ENCODE assay signal across 8 mouse cellular contexts in the genomic region with DNA sequence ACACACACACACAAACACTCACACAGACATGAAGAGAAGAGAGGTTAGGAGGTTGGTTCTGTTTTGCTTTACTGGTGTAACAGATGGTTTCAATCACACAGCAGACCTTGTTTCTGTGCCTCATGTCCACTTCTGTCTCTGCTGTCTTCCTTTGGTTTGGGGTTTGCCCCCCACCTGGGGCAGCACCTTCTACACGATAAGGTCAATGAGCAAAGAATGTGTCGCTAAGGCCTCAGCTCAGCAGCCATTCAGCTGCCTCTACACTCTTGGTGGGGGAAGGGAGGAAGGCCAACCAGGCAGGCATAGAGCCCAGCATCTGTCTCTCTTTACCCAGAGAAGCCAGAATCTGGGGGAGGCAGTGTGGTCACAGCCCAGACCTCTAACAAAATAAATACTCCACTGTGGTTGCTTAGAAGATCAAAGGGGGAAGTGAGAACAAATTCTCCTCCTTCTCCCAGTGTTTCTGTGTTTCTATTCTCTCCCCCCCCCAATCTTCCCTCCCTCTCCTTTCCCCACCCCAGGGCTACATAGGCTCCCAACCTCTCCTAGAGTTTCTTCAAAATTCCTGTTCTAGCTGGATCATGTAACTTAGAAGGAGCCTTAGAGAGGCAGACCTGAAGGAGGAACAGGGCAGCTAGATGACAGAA. TPM values are rescaled to one million over a fixed set of nuclear protein-coding genes. Genes with fewer than 3 reads are reported as not detected.
A peak's percentile ranks its signal among the peaks of the same experiment; 100 is the strongest.
DNase-seq lines count a peak whose midpoint lies in the region; ATAC-seq and TF ChIP-seq lines count a peak whose summit lies in the region.

No protein-coding gene starts in this region.

- H3K4me2 ChIP-seq in forebrain, postnatal 0 days (ENCODE audit: low read depth), result no peak overlapping the region
- H3K4me2 ChIP-seq in forebrain, embryonic 15.5 days (replicated peaks), result no peak overlapping the region
- H3K4me2 ChIP-seq in lung, embryonic 16.5 days (ENCODE audit: low read depth, low read length), result no peak overlapping the region
- no peak overlapping the region for H3K4me2 ChIP-seq in embryonic facial prominence, embryonic 14.5 days (ENCODE audit: low read depth, low read length)
- no peak overlapping the region for H3K4me2 ChIP-seq in forebrain, embryonic 11.5 days (ENCODE audit: low read depth, low read length, severe bottlenecking)

- TF ChIP-seq CTCF in forebrain, postnatal 0 days (IDR thresholded peaks at IDR 0.05; ENCODE audit: low read depth), result no peak

- no peaks in the 10 kb centered on the region for H3K36me3 ChIP-seq in forebrain, postnatal 0 days (ENCODE audit: insufficient read depth)
- H3K36me3 ChIP-seq in forebrain, embryonic 15.5 days, result no peaks in the 10 kb centered on the region
- no peaks in the 10 kb centered on the region for H3K36me3 ChIP-seq in lung, embryonic 16.5 days (ENCODE audit: control insufficient read depth, insufficient read depth, low read length)
- no peaks in the 10 kb centered on the region for H3K36me3 ChIP-seq in embryonic facial prominence, embryonic 14.5 days (ENCODE audit: control insufficient read depth, insufficient read depth, low read length)
- no peaks in the 10 kb centered on the region for H3K36me3 ChIP-seq in forebrain, embryonic 11.5 days (ENCODE audit: control insufficient read depth, insufficient read depth, low read length)

- DNase-seq in forebrain, postnatal 0 days, result no peak
- no peak for DNase-seq in lung, postnatal 25 days (ENCODE audit: low spot score)
- DNase-seq in embryonic facial prominence, embryonic 14.5 days (ENCODE audit: low spot score), result peak; percentile 87
- peak; percentile 87 for DNase-seq in mesoderm, embryonic 11.5 days (ENCODE audit: low read depth, low spot score)
- DNase-seq in urinary bladder, postnatal 14 days (ENCODE audit: low spot score), result no peak
- no peak for DNase-seq in forebrain, embryonic 11.5 days (ENCODE audit: low spot score)

- no peak overlapping the region for H3K27ac ChIP-seq in forebrain, postnatal 0 days (ENCODE audit: low read depth, low read length)
- H3K27ac ChIP-seq in forebrain, embryonic 15.5 days (replicated peaks), result no peak overlapping the region
- H3K27ac ChIP-seq in lung, embryonic 16.5 days (ENCODE audit: low read length), result peak overlapping the region; percentile 64
- peak overlapping the region; percentile 89 for H3K27ac ChIP-seq in embryonic facial prominence, embryonic 14.5 days (replicated peaks; ENCODE audit: low read depth, low read length)
- no peak overlapping the region for H3K27ac ChIP-seq in forebrain, embryonic 11.5 days (ENCODE audit: low read depth, low read length)

- no peak overlapping the region for H3K9ac ChIP-seq in forebrain, postnatal 0 days
- no peak overlapping the region for H3K9ac ChIP-seq in forebrain, embryonic 15.5 days (replicated peaks)
- no peak overlapping the region for H3K9ac ChIP-seq in lung, embryonic 16.5 days (ENCODE audit: low read length)
- no peak overlapping the region for H3K9ac ChIP-seq in embryonic facial prominence, embryonic 14.5 days (ENCODE audit: low read depth, low read length)
- no peak overlapping the region for H3K9ac ChIP-seq in forebrain, embryonic 11.5 days (ENCODE audit: low read length)

- ATAC-seq in forebrain, postnatal 0 days, result 0 out of 2 replicates have a peak, but pooled peaks have one; percentile 54
- no peak for ATAC-seq in forebrain, embryonic 15.5 days (replicated peaks)
- peak; percentile 72 for ATAC-seq in lung, embryonic 16.5 days (ENCODE audit: low read depth)
- peak; percentile 79 for ATAC-seq in embryonic facial prominence, embryonic 14.5 days (ENCODE audit: low read depth)
- ATAC-seq in forebrain, embryonic 11.5 days (replicated peaks; ENCODE audit: low FRiP score), result no peak

- no peaks in the 10 kb centered on the region for H3K27me3 ChIP-seq in forebrain, postnatal 0 days (ENCODE audit: insufficient read depth, low read length)
- H3K27me3 ChIP-seq in forebrain, embryonic 15.5 days, result no peaks in the 10 kb centered on the region
- no peaks in the 10 kb centered on the region for H3K27me3 ChIP-seq in lung, embryonic 16.5 days (ENCODE audit: control insufficient read depth, insufficient read depth, low read depth, low read length)
- H3K27me3 ChIP-seq in embryonic facial prominence, embryonic 14.5 days (replicated peaks; ENCODE audit: control insufficient read depth, insufficient read depth, low read length), result no peaks in the 10 kb centered on the region
- H3K27me3 ChIP-seq in forebrain, embryonic 11.5 days (ENCODE audit: control insufficient read depth, insufficient read depth, low read length), result no peaks in the 10 kb centered on the region

- no peak overlapping the region for H3K4me3 ChIP-seq in forebrain, postnatal 0 days (ENCODE audit: low read depth, low read length)
- H3K4me3 ChIP-seq in forebrain, embryonic 15.5 days, result no peak overlapping the region
- no peak overlapping the region for H3K4me3 ChIP-seq in lung, embryonic 16.5 days (ENCODE audit: low read length)
- no peak overlapping the region for H3K4me3 ChIP-seq in embryonic facial prominence, embryonic 14.5 days (ENCODE audit: low read depth, low read length)
- no peak overlapping the region for H3K4me3 ChIP-seq in forebrain, embryonic 11.5 days (ENCODE audit: low read depth, low read length)

- H3K4me1 ChIP-seq in forebrain, postnatal 0 days (ENCODE audit: insufficient read depth), result no peaks in the 10 kb centered on the region
- H3K4me1 ChIP-seq in forebrain, embryonic 15.5 days, result peaks cover 5% of the 10 kb centered on the region
- peaks cover 14% of the 10 kb centered on the region for H3K4me1 ChIP-seq in lung, embryonic 16.5 days (replicated peaks; ENCODE audit: control insufficient read depth, insufficient read depth, low read length)
- H3K4me1 ChIP-seq in embryonic facial prominence, embryonic 14.5 days (ENCODE audit: control insufficient read depth, insufficient read depth, low read length), result peaks cover 18% of the 10 kb centered on the region
- no peaks in the 10 kb centered on the region; the same call in 1 of the 2 replicates for H3K4me1 ChIP-seq in forebrain, embryonic 11.5 days (replicated peaks; ENCODE audit: control insufficient read depth, insufficient read depth, low read length)

- no peaks in the 10 kb centered on the region for H3K9me3 ChIP-seq in forebrain, postnatal 0 days (ENCODE audit: low read length)
- H3K9me3 ChIP-seq in forebrain, embryonic 15.5 days, result no peaks in the 10 kb centered on the region
- no peaks in the 10 kb centered on the region for H3K9me3 ChIP-seq in lung, embryonic 16.5 days (ENCODE audit: control insufficient read depth, low read length)
- no peaks in the 10 kb centered on the region for H3K9me3 ChIP-seq in embryonic facial prominence, embryonic 14.5 days (ENCODE audit: control insufficient read depth, low read length)
- H3K9me3 ChIP-seq in forebrain, embryonic 11.5 days (ENCODE audit: control insufficient read depth, low read length), result no peaks in the 10 kb centered on the region

- 44% methylated on average over 2 of the region's 2 CpGs for WGBS in forebrain, postnatal 0 days
- 30% methylated on average over 2 of the region's 2 CpGs for WGBS in forebrain, embryonic 15.5 days
- 0% methylated on average over 2 of the region's 2 CpGs for WGBS in lung, embryonic 16.5 days
- 3% methylated on average over 2 of the region's 2 CpGs for WGBS in embryonic facial prominence, embryonic 14.5 days
- 29% methylated on average over 2 of the region's 2 CpGs for WGBS in forebrain, embryonic 11.5 days

RNA-seq across cellular contexts. Expression of a gene that starts 5.5 kb away (rescaled TPM):
- total RNA-seq in forebrain, postnatal 0 days (2014; rRNA removed), result 92.7 and 105 TPM in 2 replicates
- 47.3 and 56.7 TPM in 2 replicates for polyA plus RNA-seq in forebrain, postnatal 0 days (2015; fragmentation: Nextera tagmentation; extraction: Ambion mirVana)
- polyA plus RNA-seq in forebrain, embryonic 15.5 days (2015; fragmentation: Nextera tagmentation; extraction: Ambion mirVana), result 53.4 and 55.6 TPM in 2 replicates
- polyA plus RNA-seq in lung, embryonic 16.5 days (2015; fragmentation: Nextera tagmentation; extraction: Ambion mirVana), result 3.5 and 4.0 TPM in 2 replicates
- polyA plus RNA-seq in embryonic facial prominence, embryonic 14.5 days (2014; fragmentation: Nextera tagmentation; extraction: Ambion mirVana), result 17.7 and 18.2 TPM in 2 replicates
- 25.0 and 26.1 TPM in 2 replicates for polyA plus RNA-seq in forebrain, embryonic 11.5 days (2014; fragmentation: Nextera tagmentation; extraction: Ambion mirVana)

RNA-seq across cellular contexts. Expression of a gene that starts 15.6 kb away (rescaled TPM):
- total RNA-seq in forebrain, postnatal 0 days (2014; rRNA removed), result 88.0 and 127 TPM in 2 replicates
- 50.6 and 68.5 TPM in 2 replicates for polyA plus RNA-seq in forebrain, postnatal 0 days (2015; fragmentation: Nextera tagmentation; extraction: Ambion mirVana)
- polyA plus RNA-seq in forebrain, embryonic 15.5 days (2015; fragmentation: Nextera tagmentation; extraction: Ambion mirVana), result 58.8 and 59.5 TPM in 2 replicates
- 41.3 and 43.2 TPM in 2 replicates for polyA plus RNA-seq in lung, embryonic 16.5 days (2015; fragmentation: Nextera tagmentation; extraction: Ambion mirVana)
- polyA plus RNA-seq in embryonic facial prominence, embryonic 14.5 days (2014; fragmentation: Nextera tagmentation; extraction: Ambion mirVana), result 46.3 and 47.6 TPM in 2 replicates
- polyA plus RNA-seq in forebrain, embryonic 11.5 days (2014; fragmentation: Nextera tagmentation; extraction: Ambion mirVana), result 80.2 and 83.7 TPM in 2 replicates

RNA-seq across cellular contexts. Expression of a gene that starts 47.7 kb away (rescaled TPM):
- total RNA-seq in forebrain, postnatal 0 days (2014; rRNA removed), result not detected in 2 replicates
- not detected in 2 replicates for polyA plus RNA-seq in forebrain, postnatal 0 days (2015; fragmentation: Nextera tagmentation; extraction: Ambion mirVana)
- not detected in 2 replicates for polyA plus RNA-seq in forebrain, embryonic 15.5 days (2015; fragmentation: Nextera tagmentation; extraction: Ambion mirVana)
- polyA plus RNA-seq in lung, embryonic 16.5 days (2015; fragmentation: Nextera tagmentation; extraction: Ambion mirVana), result 0.26 TPM in 1 of 2 replicates, not detected in the other
- 0.14 and 0.30 TPM in 2 replicates for polyA plus RNA-seq in embryonic facial prominence, embryonic 14.5 days (2014; fragmentation: Nextera tagmentation; extraction: Ambion mirVana)
- not detected in 2 replicates for polyA plus RNA-seq in forebrain, embryonic 11.5 days (2014; fragmentation: Nextera tagmentation; extraction: Ambion mirVana)

Comparison
In these comparisons a context has a peak if more than half of its experiments do, and no peak if none do; other contexts are left out.
1. ATAC-seq: peak in forebrain, postnatal 0 days (single experiment), lung, embryonic 16.5 days (single experiment) and embryonic facial prominence, embryonic 14.5 days (single experiment); none in forebrain, embryonic 15.5 days (single experiment) and forebrain, embryonic 11.5 days (single experiment).
2. DNase-seq: peak in embryonic facial prominence, embryonic 14.5 days (single experiment) and mesoderm, embryonic 11.5 days (single experiment); none in forebrain, postnatal 0 days (single experiment), lung, postnatal 25 days (single experiment), urinary bladder, postnatal 14 days (single experiment) and forebrain, embryonic 11.5 days (single experiment).
3. H3K27ac ChIP-seq: peak in lung, embryonic 16.5 days (single experiment) and embryonic facial prominence, embryonic 14.5 days (single experiment); none in forebrain, postnatal 0 days (single experiment), forebrain, embryonic 15.5 days (single experiment) and forebrain, embryonic 11.5 days (single experiment).